Mouse (Mus musculus): ENCODE results near the gene Alox15. TPM values are rescaled to one million over a fixed set of nuclear protein-coding genes. Genes with fewer than 3 reads are reported as not detected.

The Alox15 gene
- polyA plus RNA-seq, 1 experiment from 2014 or later: not detected

DNA sequence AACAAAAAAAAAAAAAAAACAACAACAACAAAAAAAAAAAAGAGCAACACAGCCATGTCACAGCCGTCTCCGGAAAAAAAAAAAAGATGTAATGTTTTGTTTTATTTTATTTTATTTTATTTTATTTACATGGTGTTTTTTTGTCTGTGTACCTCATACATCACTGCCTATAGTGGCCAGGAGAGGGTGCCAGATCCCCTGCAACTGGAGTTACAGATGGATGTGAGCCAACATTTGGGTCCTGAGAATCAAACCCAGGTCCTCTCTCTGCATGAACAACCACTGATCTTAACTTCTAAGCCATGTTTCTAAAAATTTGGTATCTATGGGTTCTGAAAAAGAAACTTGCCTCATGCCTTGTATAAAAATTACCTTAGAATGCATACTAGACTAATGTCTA, 43.5 kb downstream of the Alox15 start:
- no peaks in the 10 kb centered on the region for H3K27me3 ChIP-seq (ENCODE audit: control insufficient read depth, insufficient read depth, low read length)
- no peaks in the 10 kb centered on the region for H3K36me3 ChIP-seq (ENCODE audit: control insufficient read depth, insufficient read depth, low read length)
- WGBS: 86% methylated on average over 2 of the region's 2 CpGs
- H3K9ac ChIP-seq (ENCODE audit: low read length): no peak overlapping the region
- no peak overlapping the region for H3K4me3 ChIP-seq (ENCODE audit: control insufficient read depth in 1 of 2, insufficient read depth in 1 of 2, low read depth in 1 of 2, low read length in 2 of 2)
- H3K4me1 ChIP-seq (ENCODE audit: control insufficient read depth in 2 of 2, insufficient read depth in 2 of 2, low read length in 2 of 2): no peaks in the 10 kb centered on the region
- H3K27ac ChIP-seq (replicated peaks in 1 of 2; ENCODE audit: control insufficient read depth in 1 of 2, insufficient read depth in 1 of 2, low read depth in 2 of 2, low read length in 2 of 2): no peak overlapping the region
- no peaks in the 10 kb centered on the region for H3K9me3 ChIP-seq (ENCODE audit: control insufficient read depth, low read length)
- no peak for ATAC-seq (ENCODE audit: insufficient number of reproducible peaks, insufficient read depth, low FRiP score, low read depth)
- H3K4me2 ChIP-seq (ENCODE audit: low read length): no peak overlapping the region

DNA sequence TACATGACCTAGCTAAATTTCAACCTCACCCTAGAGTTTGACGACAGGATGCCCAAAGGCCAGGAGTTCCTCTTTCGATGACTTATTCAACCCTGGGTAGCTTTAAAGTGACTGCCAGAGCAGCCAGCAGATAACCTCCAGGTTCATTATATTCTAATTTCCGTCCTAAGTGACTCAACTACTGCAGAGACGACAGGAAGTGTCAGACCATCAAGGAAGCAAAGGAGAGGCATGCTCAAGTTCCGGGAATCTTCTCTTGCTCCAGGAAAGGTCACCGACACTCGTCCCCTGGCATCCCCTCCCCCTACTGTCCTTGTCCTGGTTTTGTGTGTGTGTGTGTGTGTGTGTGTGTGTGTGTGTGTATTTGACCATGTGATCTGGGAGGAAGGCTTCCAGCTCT, 45.7 kb downstream of the Alox15 start:
- Histone ChIP-seq H3K4me3 (ENCODE audit: control insufficient read depth in 1 of 2, insufficient read depth in 1 of 2, low read depth in 1 of 2, low read length in 2 of 2) (no peak overlapping the region), H3K9me3 (ENCODE audit: control insufficient read depth, low read length) (peaks cover 2% of the 10 kb centered on the region; the same call in 1 of the 2 replicates), H3K9ac (ENCODE audit: low read length) (no peak overlapping the region), H3K36me3 (ENCODE audit: control insufficient read depth, insufficient read depth, low read length) (no peaks in the 10 kb centered on the region), H3K27ac (replicated peaks in 1 of 2; ENCODE audit: control insufficient read depth in 1 of 2, insufficient read depth in 1 of 2, low read depth in 2 of 2, low read length in 2 of 2) (no peak overlapping the region), H3K4me2 (ENCODE audit: low read length) (no peak overlapping the region), H3K27me3 (ENCODE audit: control insufficient read depth, insufficient read depth, low read length) (no peaks in the 10 kb centered on the region), H3K4me1 (ENCODE audit: control insufficient read depth in 2 of 2, insufficient read depth in 2 of 2, low read length in 2 of 2) (peaks cover 0 to 2% of the 10 kb centered on the region in 2 experiments; a peak in 1 of 4 replicates)
- ATAC-seq (ENCODE audit: insufficient number of reproducible peaks, insufficient read depth, low FRiP score, low read depth): no peak
- WGBS: 46% methylated on average over 7 of the region's 7 CpGs

DNA sequence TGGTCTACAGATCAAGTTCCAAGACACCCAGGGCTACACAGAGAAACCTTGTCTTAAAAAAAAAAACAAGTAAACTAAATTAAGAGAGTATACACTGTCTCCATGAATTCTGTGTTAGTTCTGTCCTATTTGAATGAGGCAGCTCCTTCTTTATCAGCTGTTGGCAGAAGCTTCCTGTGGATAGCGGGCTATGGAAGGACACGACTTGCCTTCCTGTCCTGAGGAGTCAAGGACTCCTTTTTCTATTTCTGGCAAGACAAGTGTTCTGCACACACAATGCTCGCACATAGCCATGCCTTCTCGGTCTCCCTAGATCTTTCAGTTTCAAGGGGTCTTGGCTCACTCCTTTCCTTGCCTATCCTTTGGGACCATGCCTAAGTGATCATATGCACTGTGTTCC, 49.5 kb downstream of the Alox15 start:
- peaks cover 4% of the 10 kb centered on the region; the same call in 1 of the 2 replicates for H3K9me3 ChIP-seq (ENCODE audit: control insufficient read depth, low read length)
- no peaks in the 10 kb centered on the region for H3K27me3 ChIP-seq (ENCODE audit: control insufficient read depth, insufficient read depth, low read length)
- H3K9ac ChIP-seq (ENCODE audit: low read length): no peak overlapping the region
- no peaks in the 10 kb centered on the region for H3K36me3 ChIP-seq (ENCODE audit: control insufficient read depth, insufficient read depth, low read length)
- H3K4me1 ChIP-seq (ENCODE audit: control insufficient read depth in 2 of 2, insufficient read depth in 2 of 2, low read length in 2 of 2): peaks cover 0 to 2% of the 10 kb centered on the region in 2 experiments; a peak in 1 of 4 replicates
- H3K4me3 ChIP-seq (ENCODE audit: control insufficient read depth in 1 of 2, insufficient read depth in 1 of 2, low read depth in 1 of 2, low read length in 2 of 2): no peak overlapping the region
- no peak for ATAC-seq (ENCODE audit: insufficient number of reproducible peaks, insufficient read depth, low FRiP score, low read depth)
- H3K4me2 ChIP-seq (ENCODE audit: low read length): 0 out of 2 replicates have a peak overlapping the region, but pooled peaks have one; percentile 11
- peak overlapping the region; percentile 33 to 54; a peak in 1 of 4 replicates for H3K27ac ChIP-seq (replicated peaks in 1 of 2; ENCODE audit: control insufficient read depth in 1 of 2, insufficient read depth in 1 of 2, low read depth in 2 of 2, low read length in 2 of 2)
- 38% methylated on average over 4 of the region's 4 CpGs for WGBS

DNA sequence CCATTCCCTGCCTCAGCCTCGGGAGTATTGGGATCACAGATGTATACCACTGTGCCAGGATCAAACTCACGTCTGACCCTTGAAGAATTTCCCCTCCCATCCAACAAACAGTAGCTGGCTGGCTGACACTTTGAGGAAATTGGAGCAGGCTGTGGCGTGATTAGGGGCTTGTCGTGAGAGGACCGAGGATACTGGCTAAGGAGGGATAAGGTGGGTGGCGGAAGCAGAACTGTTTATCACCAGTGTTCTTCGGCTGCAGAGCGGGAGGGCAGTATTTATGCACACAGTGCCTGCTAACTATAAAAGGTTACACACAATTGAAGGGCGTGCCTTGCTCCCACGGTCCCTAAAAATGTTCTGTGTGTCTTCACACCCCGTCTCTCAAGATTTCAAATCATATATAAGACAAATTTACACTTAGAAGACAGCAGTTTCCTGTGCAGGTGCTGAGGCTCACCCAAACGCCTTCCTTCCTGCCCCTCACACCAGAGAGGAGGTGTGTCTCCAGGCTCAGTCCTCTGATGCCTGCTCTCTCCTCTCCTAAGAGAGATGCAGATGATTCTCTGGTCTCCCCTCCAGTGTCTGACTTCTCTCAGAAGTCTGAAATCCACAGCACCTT, 53.9 kb downstream of the Alox15 start:
- Histone ChIP-seq H3K9me3 (ENCODE audit: control insufficient read depth, low read length) (peaks cover 4% of the 10 kb centered on the region; the same call in 1 of the 2 replicates), H3K27ac (replicated peaks in 1 of 2; ENCODE audit: control insufficient read depth in 1 of 2, insufficient read depth in 1 of 2, low read depth in 2 of 2, low read length in 2 of 2) (peak overlapping the region; percentile 48 to 59), H3K4me2 (ENCODE audit: low read length) (no peak overlapping the region), H3K27me3 (ENCODE audit: control insufficient read depth, insufficient read depth, low read length) (no peaks in the 10 kb centered on the region), H3K36me3 (ENCODE audit: control insufficient read depth, insufficient read depth, low read length) (no peaks in the 10 kb centered on the region), H3K4me3 (ENCODE audit: control insufficient read depth in 1 of 2, insufficient read depth in 1 of 2, low read depth in 1 of 2, low read length in 2 of 2) (no peak overlapping the region), H3K4me1 (ENCODE audit: control insufficient read depth in 2 of 2, insufficient read depth in 2 of 2, low read length in 2 of 2) (peaks cover 2 to 3% of the 10 kb centered on the region in 2 experiments; a peak in 1 of 4 replicates), H3K9ac (ENCODE audit: low read length) (no peak overlapping the region)
- 42% methylated on average over 12 of the region's 12 CpGs for WGBS
- no peak for ATAC-seq (ENCODE audit: insufficient number of reproducible peaks, insufficient read depth, low FRiP score, low read depth)

DNA sequence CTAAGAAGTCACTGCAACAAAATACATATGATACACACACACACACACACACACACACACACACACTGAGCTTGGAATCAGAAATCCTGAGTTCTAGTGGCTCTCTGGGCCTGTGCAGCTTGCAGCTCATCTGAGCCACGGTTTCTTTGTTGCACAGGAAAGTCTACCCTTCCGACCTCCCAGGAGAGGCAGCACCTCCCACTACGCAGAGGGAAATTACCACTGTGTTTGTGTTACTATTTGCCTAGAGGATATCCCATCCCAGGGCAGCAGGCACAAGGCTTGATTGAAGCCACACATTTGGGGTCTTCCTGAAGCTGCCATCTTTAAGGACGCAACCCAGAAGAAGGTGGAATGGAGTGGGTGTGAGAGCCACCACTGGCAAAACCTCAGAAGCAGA, 54.4 kb downstream of the Alox15 start:
- Histone ChIP-seq H3K27me3 (ENCODE audit: control insufficient read depth, insufficient read depth, low read length) (no peaks in the 10 kb centered on the region), H3K4me1 (ENCODE audit: control insufficient read depth in 2 of 2, insufficient read depth in 2 of 2, low read length in 2 of 2) (peaks cover under 1 to 3% of the 10 kb centered on the region in 2 experiments; a peak in 1 of 4 replicates), H3K4me2 (ENCODE audit: low read length) (no peak overlapping the region), H3K4me3 (ENCODE audit: control insufficient read depth in 1 of 2, insufficient read depth in 1 of 2, low read depth in 1 of 2, low read length in 2 of 2) (no peak overlapping the region), H3K9me3 (ENCODE audit: control insufficient read depth, low read length) (peaks cover 4% of the 10 kb centered on the region; the same call in 1 of the 2 replicates), H3K36me3 (ENCODE audit: control insufficient read depth, insufficient read depth, low read length) (no peaks in the 10 kb centered on the region), H3K9ac (ENCODE audit: low read length) (no peak overlapping the region), H3K27ac (replicated peaks in 1 of 2; ENCODE audit: control insufficient read depth in 1 of 2, insufficient read depth in 1 of 2, low read depth in 2 of 2, low read length in 2 of 2) (peak overlapping the region; percentile 36 to 59; a peak in 3 of 4 replicates)
- ATAC-seq (ENCODE audit: insufficient number of reproducible peaks, insufficient read depth, low FRiP score, low read depth): no peak
- 50% methylated on average over 4 of the region's 4 CpGs for WGBS

Other genes with a start within 250 kb of the Alox15 start
- gene Mgl2, start 221.7 kb downstream of the Alox15 start, polyA plus RNA-seq (2014; fragmentation: Nextera tagmentation; extraction: Ambion mirVana): 0.16 and 0.20 TPM in 2 replicates
- gene Clec10a, start 195.8 kb downstream of the Alox15 start, polyA plus RNA-seq (2014; fragmentation: Nextera tagmentation; extraction: Ambion mirVana): 0.36 TPM in 2 replicates
- gene Slc16a11, start 139.3 kb downstream of the Alox15 start, polyA plus RNA-seq (2014; fragmentation: Nextera tagmentation; extraction: Ambion mirVana): 0.16 and 0.18 TPM in 2 replicates
- gene Slc16a13, start 131.0 kb downstream of the Alox15 start, polyA plus RNA-seq (2014; fragmentation: Nextera tagmentation; extraction: Ambion mirVana): 4.9 and 6.4 TPM in 2 replicates
- 18.7 and 22.4 TPM in 2 replicates for gene Bcl6b, start 122.2 kb downstream of the Alox15 start, polyA plus RNA-seq (2014; fragmentation: Nextera tagmentation; extraction: Ambion mirVana)
- gene 0610010K14Rik, start 114.1 kb downstream of the Alox15 start, polyA plus RNA-seq (2014; fragmentation: Nextera tagmentation; extraction: Ambion mirVana): 139 and 143 TPM in 2 replicates
- gene Gm21988, start 112.2 kb downstream of the Alox15 start, polyA plus RNA-seq (2014; fragmentation: Nextera tagmentation; extraction: Ambion mirVana): 10.1 and 12.2 TPM in 2 replicates
- 219 and 240 TPM in 2 replicates for gene Rnasek, start 112.2 kb downstream of the Alox15 start, polyA plus RNA-seq (2014; fragmentation: Nextera tagmentation; extraction: Ambion mirVana)
- gene Alox12, start 96.7 kb downstream of the Alox15 start, polyA plus RNA-seq (2014; fragmentation: Nextera tagmentation; extraction: Ambion mirVana): 3.0 TPM in 2 replicates
- not detected in 2 replicates for gene Alox12e, start 29.4 kb downstream of the Alox15 start, polyA plus RNA-seq (2014; fragmentation: Nextera tagmentation; extraction: Ambion mirVana)
- 17.8 and 17.9 TPM in 2 replicates for gene Pelp1, start 58.0 kb upstream of the Alox15 start, polyA plus RNA-seq (2014; fragmentation: Nextera tagmentation; extraction: Ambion mirVana)
- gene Arrb2, start 80.6 kb upstream of the Alox15 start, polyA plus RNA-seq (2014; fragmentation: Nextera tagmentation; extraction: Ambion mirVana): 5.4 and 8.6 TPM in 2 replicates
- gene Med11, start 99.9 kb upstream of the Alox15 start, polyA plus RNA-seq (2014; fragmentation: Nextera tagmentation; extraction: Ambion mirVana): 25.1 and 26.8 TPM in 2 replicates
- gene Zmynd15, start 107.4 kb upstream of the Alox15 start, polyA plus RNA-seq (2014; fragmentation: Nextera tagmentation; extraction: Ambion mirVana): 0.95 and 2.0 TPM in 2 replicates
- gene Cxcl16, start 108.0 kb upstream of the Alox15 start, polyA plus RNA-seq (2014; fragmentation: Nextera tagmentation; extraction: Ambion mirVana): 9.4 and 10.3 TPM in 2 replicates
- 8.7 and 10.5 TPM in 2 replicates for gene Tm4sf5, start 153.2 kb upstream of the Alox15 start, polyA plus RNA-seq (2014; fragmentation: Nextera tagmentation; extraction: Ambion mirVana)
- 0.32 and 0.43 TPM in 2 replicates for gene Vmo1, start 162.6 kb upstream of the Alox15 start, polyA plus RNA-seq (2014; fragmentation: Nextera tagmentation; extraction: Ambion mirVana)
- gene Gltpd2, start 167.2 kb upstream of the Alox15 start, polyA plus RNA-seq (2014; fragmentation: Nextera tagmentation; extraction: Ambion mirVana): 0.27 and 0.49 TPM in 2 replicates
- gene Psmb6, start 173.3 kb upstream of the Alox15 start, polyA plus RNA-seq (2014; fragmentation: Nextera tagmentation; extraction: Ambion mirVana): 625 and 657 TPM in 2 replicates
- not detected in 2 replicates for gene Gm40193, start 180.9 kb upstream of the Alox15 start, polyA plus RNA-seq (2014; fragmentation: Nextera tagmentation; extraction: Ambion mirVana)
- gene Pld2, start 188.0 kb upstream of the Alox15 start, polyA plus RNA-seq (2014; fragmentation: Nextera tagmentation; extraction: Ambion mirVana): 11.1 and 11.7 TPM in 2 replicates
- 12.7 and 13.2 TPM in 2 replicates for gene Mink1, start 210.8 kb upstream of the Alox15 start, polyA plus RNA-seq (2014; fragmentation: Nextera tagmentation; extraction: Ambion mirVana)

All from heart, embryonic 14.5 days (tissue).